Mouse (Mus musculus): Measurements from ENCODE around the gene Larp4.

- no peak for TF ChIP-seq CTCF (IDR thresholded peaks at IDR 0.05; ENCODE audit: borderline replicate concordance, insufficient read depth, low read length)
- TF ChIP-seq POLR2A (IDR thresholded peaks at IDR 0.05; ENCODE audit: low read depth, low read length): no peak
Observed at GRCm38 (mm10) chr15:100045576-100045975, 75.7 kb downstream of the Larp4 start.

Data from embryonic fibroblast, embryonic 13.5 days (primary cell).